Mouse (Mus musculus): ENCODE measurements around the gene Plekhg5. TPM values are rescaled to one million over a fixed set of nuclear protein-coding genes. Genes with fewer than 3 reads are reported as not detected.

Plekhg5 gene
- polyA plus RNA-seq, 3 experiments from 2014 or later = 2.5 to 3.7 (median 2.9) TPM

- ATAC-seq = peak; percentile 42
These were observed 53.1 kb downstream of the Plekhg5 start for GRCm38 (mm10) chr4:152125161-152126025.

GRCm38 (mm10) chr4:152126026-152126920, 54.0 kb downstream of the Plekhg5 start:
- no peak for ATAC-seq

DNA sequence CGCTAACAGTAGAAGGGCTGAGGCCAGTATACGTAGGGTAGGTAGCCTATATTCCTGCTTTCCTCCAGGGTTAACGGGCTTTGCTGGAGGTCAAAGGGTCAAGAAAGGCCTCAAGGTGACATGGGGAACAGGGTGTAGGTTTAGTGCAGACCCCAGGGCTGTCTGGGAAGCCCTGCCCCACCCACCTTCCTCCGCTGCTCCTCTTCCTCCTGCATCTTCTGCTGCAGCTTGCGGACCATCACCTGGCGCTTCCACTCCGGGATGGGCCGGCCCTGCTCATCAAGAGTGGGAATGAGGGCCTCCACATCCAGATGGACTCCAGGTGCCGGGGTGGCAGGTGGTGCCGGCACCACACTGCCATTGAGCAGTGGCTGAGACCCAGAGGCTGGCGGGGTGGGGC, 55.6 kb downstream of the Plekhg5 start:
- ATAC-seq = no peak

- ATAC-seq = no peak
These were observed 56.5 kb downstream of the Plekhg5 start for GRCm38 (mm10) chr4:152128784-152129183.

DNA sequence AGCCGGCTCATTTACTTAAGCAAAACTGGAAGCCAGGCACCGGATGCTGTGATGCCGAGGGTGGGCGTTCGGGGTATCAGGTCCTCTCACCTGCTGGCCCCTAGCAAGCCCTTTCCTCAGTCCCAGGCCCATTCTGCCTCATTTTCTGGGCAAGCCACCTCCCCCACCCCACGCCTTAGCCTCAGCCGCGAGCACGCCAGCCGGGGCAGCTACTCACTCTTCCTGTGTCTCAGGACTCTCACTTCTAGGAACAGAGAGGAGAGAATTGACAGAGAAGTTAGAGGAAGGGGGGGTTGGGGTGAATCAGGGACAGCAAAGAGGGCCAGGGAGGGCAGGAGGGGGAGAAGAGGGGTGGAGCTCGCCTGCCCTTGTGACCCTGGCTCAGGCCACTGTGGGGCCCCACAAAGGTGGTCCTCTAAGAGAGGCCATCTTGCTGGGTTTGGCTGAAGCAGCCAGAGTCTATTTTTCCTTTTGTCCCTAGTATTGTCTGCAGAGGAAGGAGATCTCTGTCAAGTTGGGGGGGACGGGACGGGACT, 57.2 kb downstream of the Plekhg5 start:
- ATAC-seq = no peak

DNA sequence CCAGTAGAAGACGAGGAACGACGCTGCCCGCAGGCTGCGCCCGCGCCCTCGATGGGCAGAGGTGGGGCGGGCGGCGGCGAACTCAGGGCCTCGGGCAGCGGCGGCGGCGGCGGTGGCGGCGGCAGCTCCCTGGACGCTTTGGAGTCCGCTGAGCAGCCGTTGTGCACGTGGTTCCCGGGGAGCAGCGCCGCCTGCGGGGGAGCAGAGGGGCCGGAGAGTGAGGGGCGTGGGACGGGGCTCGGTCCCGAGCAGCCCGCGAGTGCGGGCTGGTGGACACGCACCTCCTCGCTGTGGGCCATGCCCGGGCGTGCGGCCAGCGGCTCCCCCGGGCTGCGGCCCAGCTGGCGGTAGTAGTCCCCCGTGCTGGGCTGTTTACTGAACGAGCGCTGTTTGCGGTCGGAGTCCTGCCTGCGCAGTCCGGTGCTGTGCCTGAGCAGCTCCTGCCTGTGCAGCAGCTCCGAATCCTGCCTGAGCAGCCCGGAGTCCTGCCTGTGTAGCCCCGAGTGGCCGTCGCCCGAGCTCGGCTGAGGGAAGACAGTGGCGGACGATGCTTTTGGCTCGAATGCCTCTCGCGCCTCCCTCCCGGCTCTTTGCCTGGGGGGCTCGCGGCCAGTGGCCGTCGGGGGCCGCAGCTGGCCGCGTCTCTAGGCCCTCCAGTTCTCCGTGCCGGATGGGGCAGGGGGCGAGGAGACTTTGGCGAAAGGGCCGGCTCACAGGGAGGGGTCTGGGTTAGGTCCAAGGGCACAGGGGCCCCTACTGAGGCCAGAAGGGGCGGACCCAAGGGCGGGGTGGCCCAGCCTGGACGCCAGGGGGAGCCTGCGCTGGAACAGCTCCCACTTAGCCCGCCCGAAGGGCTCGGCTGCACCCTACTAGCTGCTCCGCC, 58.7 kb downstream of the Plekhg5 start:
- ATAC-seq = peak; percentile 63

GRCm38 (mm10) chr4:152131809-152132771, 59.8 kb downstream of the Plekhg5 start:
- ATAC-seq = peak; percentile 18

- no peak for ATAC-seq
These were observed 60.5 kb downstream of the Plekhg5 start for GRCm38 (mm10) chr4:152132772-152133169.

GRCm38 (mm10) chr4:152133213-152133612, 60.9 kb downstream of the Plekhg5 start:
- ATAC-seq = no peak

DNA sequence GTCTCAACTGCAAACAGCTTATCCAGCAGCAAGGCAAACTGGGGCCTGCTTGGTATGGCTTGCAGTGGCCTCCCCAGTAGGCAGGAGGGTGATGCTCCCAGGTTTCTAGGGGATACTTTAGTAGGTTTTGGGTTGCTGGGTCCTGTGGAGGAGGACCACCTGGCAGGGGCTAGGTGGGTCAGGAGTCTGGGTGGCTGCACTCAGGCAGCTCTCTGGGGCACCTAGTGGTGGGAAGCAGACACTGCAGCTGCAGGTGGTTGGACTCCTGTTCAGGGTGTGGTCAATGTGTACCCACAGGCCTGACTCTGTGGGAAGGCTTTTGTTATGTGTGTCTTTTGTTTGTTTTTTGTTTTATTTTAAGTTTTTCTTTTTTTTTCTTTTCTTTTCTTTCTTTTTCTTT, 62.2 kb downstream of the Plekhg5 start:
- ATAC-seq = peak; percentile 30

DNA sequence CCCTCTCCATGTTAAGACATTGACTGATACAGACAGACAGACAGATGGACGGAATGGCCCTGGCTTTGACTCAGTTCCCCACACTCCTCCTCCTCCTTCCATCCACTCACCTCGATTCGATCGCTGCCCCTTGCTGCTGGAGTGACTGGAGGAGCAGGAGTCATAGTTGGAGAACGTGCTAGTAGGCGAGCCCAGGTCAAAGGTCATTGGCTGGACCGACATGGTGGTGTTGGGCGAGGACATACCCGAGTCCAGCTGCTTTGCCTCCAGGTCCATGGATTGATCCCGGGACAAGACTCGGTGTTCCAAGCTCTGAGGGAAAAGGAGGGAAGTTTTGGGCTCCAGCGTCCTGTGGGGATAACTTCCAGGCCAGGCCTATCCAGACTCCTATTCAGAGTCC, 63.1 kb downstream of the Plekhg5 start:
- ATAC-seq = no peak

DNA sequence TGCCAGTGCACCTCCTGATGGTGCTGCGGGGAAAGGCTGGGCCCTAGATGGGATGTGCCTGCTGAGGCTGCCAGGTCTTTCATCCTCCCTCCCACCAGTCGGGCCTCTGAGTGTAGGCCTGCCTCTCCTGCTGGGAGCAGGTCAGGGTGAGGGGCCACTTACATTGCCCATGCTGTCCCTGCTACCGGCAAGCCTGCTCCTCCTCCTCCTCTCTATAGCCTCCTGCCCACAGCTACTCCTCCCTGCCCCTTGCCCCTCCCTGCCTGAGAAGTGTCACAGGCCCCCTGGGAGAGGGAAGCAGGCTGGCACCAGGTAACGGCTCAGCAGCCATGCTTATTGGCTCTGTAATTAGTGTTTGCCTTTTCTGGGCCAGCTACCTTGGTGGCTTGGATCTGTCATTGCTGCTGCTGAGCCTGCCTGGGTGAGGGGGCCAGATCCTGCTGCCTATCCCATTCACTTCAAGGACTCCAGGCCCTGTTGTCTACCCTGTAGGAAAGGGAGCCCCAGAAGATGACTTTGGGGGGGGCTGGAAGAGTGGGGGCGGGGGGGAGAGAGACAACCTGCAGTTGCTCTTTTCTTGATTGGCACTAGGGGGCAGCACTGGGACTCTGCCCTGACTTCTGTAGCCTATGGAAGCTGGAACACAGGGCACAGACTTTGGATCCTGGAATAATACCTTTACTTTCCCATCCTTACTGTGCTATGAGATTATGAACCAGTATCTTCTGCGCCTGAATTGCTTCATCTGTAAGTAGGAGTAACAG, 64.0 kb downstream of the Plekhg5 start:
- ATAC-seq = no peak

DNA sequence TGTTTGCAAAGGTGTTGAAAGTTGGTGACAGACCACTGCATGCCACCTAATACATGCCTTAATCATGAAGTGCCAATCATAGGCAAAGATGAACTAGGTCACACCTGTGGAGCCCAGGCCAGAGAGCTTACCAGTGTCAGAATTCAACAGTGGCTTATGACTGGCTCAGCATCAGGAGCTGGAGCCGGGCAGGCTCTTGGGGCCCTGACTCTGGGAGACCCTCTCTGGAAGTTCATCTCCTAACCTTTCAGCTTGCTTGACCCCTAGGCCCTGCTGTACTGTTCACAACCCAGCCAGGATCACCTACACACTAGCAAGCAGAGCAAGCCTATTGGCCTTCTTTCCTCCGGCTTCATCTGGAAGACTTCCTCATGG, 64.6 kb downstream of the Plekhg5 start:
- no peak for ATAC-seq

DNA sequence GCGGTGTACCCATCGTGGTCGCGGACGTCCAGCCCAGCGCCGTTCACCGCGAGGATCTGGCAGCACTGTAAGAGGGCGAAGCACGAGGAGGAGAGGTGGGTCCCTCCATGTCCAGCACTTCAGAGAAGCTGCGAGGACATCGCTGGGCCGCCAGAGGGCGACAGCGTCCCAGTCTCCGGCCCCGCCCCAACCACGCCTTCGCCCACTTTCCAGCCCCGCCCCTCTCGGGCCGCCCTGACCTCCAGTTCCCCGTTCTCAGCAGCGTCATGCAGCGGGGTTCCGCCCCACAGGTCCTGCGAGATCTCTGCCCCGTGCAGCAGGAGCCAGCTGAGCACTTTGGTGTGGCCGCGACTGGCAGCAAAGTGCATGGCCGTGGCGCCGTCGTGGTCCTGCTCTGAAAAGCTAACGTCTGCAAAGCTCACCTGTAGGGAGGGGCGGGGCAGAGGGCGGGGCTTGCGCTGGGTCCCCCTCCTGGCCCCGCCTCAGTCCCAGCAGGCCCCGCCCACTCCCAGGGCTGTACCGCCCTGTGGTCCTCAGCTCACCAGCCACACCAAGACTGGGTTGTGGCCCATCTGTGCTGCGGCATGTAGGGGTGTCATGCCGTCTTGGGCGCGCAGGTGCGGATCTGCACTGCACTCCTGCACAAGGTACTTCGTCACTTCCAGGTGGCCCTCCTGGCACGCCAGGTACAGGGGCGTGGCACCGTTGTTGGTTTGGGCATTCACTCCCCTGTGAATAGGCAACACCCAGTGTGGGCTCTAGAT, 66.4 kb downstream of the Plekhg5 start:
- peak; percentile 75 for ATAC-seq

- peak; percentile 24 for ATAC-seq
These were observed 68.1 kb downstream of the Plekhg5 start for GRCm38 (mm10) chr4:152140441-152140840.

DNA sequence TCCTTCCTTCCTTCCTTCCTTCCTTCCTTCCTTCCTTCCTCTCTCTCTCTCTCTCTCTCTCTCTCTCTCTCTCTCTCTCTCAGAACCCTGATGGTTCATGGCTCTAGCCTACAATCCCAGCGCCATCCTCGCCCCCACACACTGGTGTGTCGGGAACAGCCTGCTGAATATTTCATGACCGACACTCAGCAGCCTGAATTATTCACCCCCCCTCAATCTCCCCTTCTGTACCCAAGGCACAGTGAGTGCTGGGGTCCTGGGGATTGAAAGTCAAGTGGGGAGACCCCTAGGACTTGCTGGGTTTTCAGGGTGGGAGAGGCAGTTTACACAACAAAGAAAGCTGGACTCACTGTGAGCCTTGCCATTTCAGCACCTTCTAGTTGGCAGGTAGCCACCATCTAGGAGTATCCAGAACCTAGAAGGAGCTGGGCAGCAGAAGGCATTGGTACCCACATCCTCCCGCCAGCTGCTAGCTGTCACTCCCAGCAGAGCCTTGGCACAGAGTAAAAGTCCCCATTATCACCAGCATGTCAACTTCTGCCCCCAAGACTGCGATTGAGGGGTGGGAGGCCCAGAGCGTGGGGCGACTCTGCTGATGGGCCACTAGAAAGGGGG, 69.3 kb downstream of the Plekhg5 start:
- ATAC-seq = no peak

- ATAC-seq = no peak
These were observed 71.3 kb downstream of the Plekhg5 start for GRCm38 (mm10) chr4:152143632-152144031.

DNA sequence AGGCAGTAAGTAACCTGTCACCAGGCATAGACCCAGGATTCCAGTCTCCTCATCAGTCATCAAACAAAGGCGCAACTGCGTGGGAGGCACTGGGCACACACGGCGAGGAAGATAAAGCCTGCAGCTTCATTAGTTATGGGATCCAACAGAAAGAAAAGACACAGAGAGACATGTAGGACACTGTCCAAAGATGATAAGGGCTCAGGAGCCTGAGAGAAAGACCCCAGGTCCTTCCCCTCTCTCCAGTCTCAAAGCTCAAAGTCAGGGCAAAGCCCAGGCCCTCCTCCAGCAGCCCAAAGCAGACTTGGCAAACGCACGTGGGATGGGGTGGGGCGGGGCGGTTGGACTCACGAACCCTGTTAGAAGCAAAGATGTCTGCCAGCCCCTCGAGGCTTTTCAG, 73.2 kb downstream of the Plekhg5 start:
- ATAC-seq = no peak
